In the genomic region with DNA sequence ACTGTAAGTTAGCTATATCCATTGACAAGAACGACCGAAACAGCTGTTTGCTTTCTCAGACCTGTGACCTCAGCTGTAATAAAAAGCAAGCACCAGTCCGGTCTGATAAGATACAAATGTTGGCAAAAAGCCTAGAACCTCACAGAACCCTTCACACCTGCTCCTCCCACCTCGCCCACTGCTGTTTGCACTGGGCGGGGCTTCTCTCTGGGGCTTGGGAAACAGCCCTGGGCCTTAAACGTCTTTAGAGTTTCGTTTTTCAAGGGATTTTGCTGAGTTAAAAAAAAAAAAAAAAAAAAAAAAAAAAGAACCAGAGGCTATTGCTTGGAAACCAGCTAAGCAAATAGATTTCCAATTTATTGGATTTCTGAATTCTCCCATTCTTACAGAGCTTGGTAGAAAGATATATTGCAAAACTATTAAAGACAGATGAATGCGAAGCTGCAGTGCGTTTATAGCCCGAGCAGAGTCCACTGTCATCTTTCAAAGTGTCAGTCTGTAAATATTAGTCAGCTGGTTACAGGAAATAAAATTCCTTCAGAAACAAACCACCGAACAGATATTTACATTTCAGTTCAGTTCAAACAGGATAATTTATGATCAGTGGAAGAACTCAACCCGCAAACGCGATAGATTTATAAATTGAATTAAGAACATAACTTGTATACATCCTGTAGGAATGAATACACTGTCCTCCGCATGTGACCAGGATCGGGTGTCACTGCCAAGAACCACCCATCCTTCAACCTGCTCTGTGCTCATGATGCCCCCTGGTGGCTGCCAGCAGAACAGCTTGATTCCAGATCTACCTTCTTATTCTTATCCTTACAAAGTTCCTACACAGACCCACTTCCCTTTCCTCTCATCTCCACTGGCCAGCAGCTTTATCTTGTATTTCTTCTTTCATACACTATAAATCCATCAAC, we compare ENCODE assay signal across 8 mouse cellular contexts. TPM values are rescaled to one million over a fixed set of nuclear protein-coding genes. Genes with fewer than 3 reads are reported as not detected.
DNase-seq lines count a peak whose midpoint lies in the region; ATAC-seq and TF ChIP-seq lines count a peak whose summit lies in the region.

No protein-coding gene starts in this region.

- no peaks in the 10 kb centered on the region for H3K36me3 ChIP-seq in CH12.LX (replicated peaks in 1 of 2; ENCODE audit: control insufficient read depth in 1 of 2, insufficient read depth in 1 of 2, low read length in 1 of 2)
- H3K36me3 ChIP-seq in forebrain, embryonic 10.5 days (replicated peaks): no peaks in the 10 kb centered on the region
- no peaks in the 10 kb centered on the region for H3K36me3 ChIP-seq in heart, embryonic 15.5 days
- no peaks in the 10 kb centered on the region for H3K36me3 ChIP-seq in liver, embryonic 13.5 days
- H3K36me3 ChIP-seq in stomach, embryonic 14.5 days (ENCODE audit: control insufficient read depth, insufficient read depth, low read length): no peaks in the 10 kb centered on the region; the same call in 1 of the 2 replicates

- H3K4me3 ChIP-seq in CH12.LX (replicated peaks in 1 of 3; ENCODE audit: low read depth in 2 of 3, low read length in 2 of 3, poor library complexity in 1 of 3): peak overlapping the region in 2 of 3 experiments; percentile 22 to 25
- H3K4me3 ChIP-seq in forebrain, embryonic 10.5 days: no peak overlapping the region
- peak overlapping the region; percentile 25 for H3K4me3 ChIP-seq in heart, embryonic 15.5 days
- H3K4me3 ChIP-seq in liver, embryonic 13.5 days (replicated peaks): peak overlapping the region; percentile 39
- H3K4me3 ChIP-seq in stomach, embryonic 14.5 days (ENCODE audit: low read depth, low read length): no peak overlapping the region

- no peaks in the 10 kb centered on the region for H3K79me2 ChIP-seq in CH12.LX (replicated peaks; ENCODE audit: control insufficient read depth, extremely low read depth, insufficient read depth, poor library complexity, severe bottlenecking)

- H3K9ac ChIP-seq in CH12.LX (ENCODE audit: insufficient read depth, low read depth): no peak overlapping the region
- H3K9ac ChIP-seq in heart, embryonic 15.5 days: no peak overlapping the region
- peak overlapping the region; percentile 44 for H3K9ac ChIP-seq in liver, embryonic 13.5 days
- H3K9ac ChIP-seq in stomach, embryonic 14.5 days (replicated peaks; ENCODE audit: low read depth, low read length): no peak overlapping the region

- peaks cover 0 to 5% of the 10 kb centered on the region in 2 experiments; a peak in 2 of 4 replicates for H3K4me1 ChIP-seq in CH12.LX (ENCODE audit: control insufficient read depth in 1 of 2, insufficient read depth in 2 of 2)
- peaks cover 10% of the 10 kb centered on the region; the same call in 1 of the 2 replicates for H3K4me1 ChIP-seq in forebrain, embryonic 10.5 days
- H3K4me1 ChIP-seq in heart, embryonic 15.5 days (replicated peaks): peaks cover 26% of the 10 kb centered on the region
- H3K4me1 ChIP-seq in liver, embryonic 13.5 days (replicated peaks): peaks cover 17% of the 10 kb centered on the region
- no peaks in the 10 kb centered on the region for H3K4me1 ChIP-seq in stomach, embryonic 14.5 days (ENCODE audit: control insufficient read depth, insufficient read depth, low read length)

- WGBS in forebrain, embryonic 10.5 days: 31% methylated on average over 16 of the region's 16 CpGs
- WGBS in heart, embryonic 15.5 days: 10% methylated on average over 16 of the region's 16 CpGs
- WGBS in liver, embryonic 13.5 days (ENCODE audit: insufficient replicate concordance): 11% methylated on average over 16 of the region's 16 CpGs
- WGBS in stomach, embryonic 14.5 days: 5% methylated on average over 16 of the region's 16 CpGs

- no peaks in the 10 kb centered on the region for H3K9me3 ChIP-seq in CH12.LX (replicated peaks; ENCODE audit: low read length)
- no peaks in the 10 kb centered on the region for H3K9me3 ChIP-seq in forebrain, embryonic 10.5 days
- H3K9me3 ChIP-seq in heart, embryonic 15.5 days (replicated peaks): no peaks in the 10 kb centered on the region
- H3K9me3 ChIP-seq in liver, embryonic 13.5 days (replicated peaks): no peaks in the 10 kb centered on the region
- no peaks in the 10 kb centered on the region for H3K9me3 ChIP-seq in stomach, embryonic 14.5 days (ENCODE audit: control insufficient read depth, low read depth, low read length)

- TF ChIP-seq CTCF in CH12.LX (conservative IDR thresholded peaks at IDR 0.05 in 1 of 2, IDR thresholded peaks at IDR 0.05 in 1 of 2; ENCODE audit: low read depth in 2 of 2, low read length in 2 of 2): peak; percentile 93 to 97

- peak; percentile 73 for DNase-seq in CH12.LX (ENCODE audit: extremely low read depth)
- peak; percentile 77 for DNase-seq in c-Kit-positive CD71-positive TER-119-negative erythroid progenitor cells, embryonic 14.5 days (ENCODE audit: low read depth)
- peak; percentile 74 for DNase-seq in forebrain, embryonic 10.5 days (ENCODE audit: extremely low spot score, low spot score)
- DNase-seq in kidney, postnatal 14 days: peak; percentile 89
- peak; percentile 69 for DNase-seq in liver, embryonic 13.5 days
- peak; percentile 74 to 81 for DNase-seq in natural killer cell, adult 2 months (ENCODE audit: low spot score in 2 of 2)

- in situ Hi-C loops in CH12.LX (cut with MboI; ENCODE audit: low pct_ligation_motif_present, low pct_unique_long_range_greater_than_20kb, low sequenced_read_pairs): loop anchor here (5.0 to 25.0 kb wide), 2 partner anchors 183 to 653 kb away; no protein-coding TSS in a partner anchor

- ATAC-seq in heart, embryonic 15.5 days (replicated peaks; ENCODE audit: insufficient number of reproducible peaks, insufficient read depth, low FRiP score, low read depth): peak; percentile 80
- peak; percentile 79 for ATAC-seq in liver, embryonic 13.5 days (ENCODE audit: low read depth)
- ATAC-seq in stomach, embryonic 14.5 days (ENCODE audit: insufficient number of reproducible peaks, insufficient read depth, low FRiP score, low read depth): peak; percentile 78

- TF ChIP-seq EP300 in CH12.LX (IDR thresholded peaks at IDR 0.05; ENCODE audit: low read length): no peak

- no peak for TF ChIP-seq POLR2A in CH12.LX (IDR thresholded peaks at IDR 0.05; ENCODE audit: low read depth, low read length)

- TF ChIP-seq RAD21 in CH12.LX (IDR thresholded peaks at IDR 0.05; ENCODE audit: low read depth, low read length): peak; percentile 85

- H3K27ac ChIP-seq in CH12.LX (ENCODE audit: insufficient read depth, low read depth): no peak overlapping the region
- no peak overlapping the region for H3K27ac ChIP-seq in forebrain, embryonic 10.5 days
- H3K27ac ChIP-seq in heart, embryonic 15.5 days: peak overlapping the region; percentile 53
- H3K27ac ChIP-seq in liver, embryonic 13.5 days: no peak overlapping the region
- H3K27ac ChIP-seq in stomach, embryonic 14.5 days (ENCODE audit: low read length): no peak overlapping the region

- dilution Hi-C loops in CH12.LX (cut with MboI; ENCODE audit: extremely low pct_ligation_motif_present, extremely low pct_unique_long_range_greater_than_20kb, low sequenced_read_pairs): no loop called here

- peak overlapping the region; percentile 90 for H3K4me2 ChIP-seq in CH12.LX (ENCODE audit: insufficient read depth, low read depth, poor library complexity, severe bottlenecking)
- H3K4me2 ChIP-seq in heart, embryonic 15.5 days: peak overlapping the region; percentile 59
- peak overlapping the region; percentile 60 for H3K4me2 ChIP-seq in liver, embryonic 13.5 days
- peak overlapping the region; percentile 28 for H3K4me2 ChIP-seq in stomach, embryonic 14.5 days (replicated peaks; ENCODE audit: low read depth, low read length)

- H3K27me3 ChIP-seq in CH12.LX (replicated peaks): no peaks in the 10 kb centered on the region
- no peaks in the 10 kb centered on the region for H3K27me3 ChIP-seq in forebrain, embryonic 10.5 days (ENCODE audit: poor library complexity, severe bottlenecking)
- H3K27me3 ChIP-seq in heart, embryonic 15.5 days: no peaks in the 10 kb centered on the region
- no peaks in the 10 kb centered on the region for H3K27me3 ChIP-seq in liver, embryonic 13.5 days
- H3K27me3 ChIP-seq in stomach, embryonic 14.5 days (ENCODE audit: control insufficient read depth, insufficient read depth, low read length): no peaks in the 10 kb centered on the region

TF ChIP-seq in CH12.LX, 34 proteins besides CTCF, POLR2A, EP300 and RAD21 (continues in another document):
- TF ChIP-seq CHD1 (IDR thresholded peaks at IDR 0.05; ENCODE audit: low read depth, low read length) (no peak), PAX5 (IDR thresholded peaks at IDR 0.05; ENCODE audit: low read length) (no peak), SMC3 (IDR thresholded peaks at IDR 0.05; ENCODE audit: low read depth, low read length) (peak; percentile 92), MEF2A (IDR thresholded peaks at IDR 0.05; ENCODE audit: borderline replicate concordance, low read depth, low read length) (no peak), USF1 (IDR thresholded peaks at IDR 0.05; ENCODE audit: low read depth, low read length) (peak; percentile 47)

RNA-seq across cellular contexts. Expression of gene Mansc1, which starts 17.3 kb away (rescaled TPM):
- total RNA-seq in CH12.LX (2012; rRNA removed) (not detected in 2 replicates), CH12.LX (2014; rRNA removed) (not detected in 2 replicates)
- not detected in 2 replicates for polyA plus RNA-seq in CH12.LX (2012; ENCODE audit: insufficient read length, low read depth)
- 0.55 and 0.63 TPM in 2 replicates for polyA plus RNA-seq in forebrain, embryonic 10.5 days (2016; fragmentation: Nextera tagmentation; extraction: Ambion mirVana)
- 5.8 and 7.1 TPM in 2 replicates for polyA plus RNA-seq in heart, embryonic 15.5 days (2015; fragmentation: Nextera tagmentation; extraction: Ambion mirVana)
- polyA plus RNA-seq in liver, embryonic 13.5 days (2015; fragmentation: Nextera tagmentation; extraction: Ambion mirVana): 0.54 and 0.64 TPM in 2 replicates
- 9.6 and 10.4 TPM in 2 replicates for polyA plus RNA-seq in stomach, embryonic 14.5 days (2014; fragmentation: Nextera tagmentation; extraction: Ambion mirVana)

RNA-seq across cellular contexts. Expression of gene Borcs5, which starts 24.3 kb away (rescaled TPM):
- 9.5 and 10.2 TPM in 2 replicates for total RNA-seq in CH12.LX (2012; rRNA removed)
- 14.7 and 16.4 TPM in 2 replicates for total RNA-seq in CH12.LX (2014; rRNA removed)
- polyA plus RNA-seq in CH12.LX (2012; ENCODE audit: insufficient read length, low read depth): 8.0 and 10.4 TPM in 2 replicates
- polyA plus RNA-seq in forebrain, embryonic 10.5 days (2016; fragmentation: Nextera tagmentation; extraction: Ambion mirVana): 18.4 and 20.1 TPM in 2 replicates
- 14.0 and 16.5 TPM in 2 replicates for polyA plus RNA-seq in heart, embryonic 15.5 days (2015; fragmentation: Nextera tagmentation; extraction: Ambion mirVana)
- polyA plus RNA-seq in liver, embryonic 13.5 days (2015; fragmentation: Nextera tagmentation; extraction: Ambion mirVana): 11.3 and 11.9 TPM in 2 replicates
- 18.4 and 21.1 TPM in 2 replicates for polyA plus RNA-seq in stomach, embryonic 14.5 days (2014; fragmentation: Nextera tagmentation; extraction: Ambion mirVana)

RNA-seq across cellular contexts. Expression of gene Lrp6, which starts 48.2 kb away (rescaled TPM):
- total RNA-seq in CH12.LX (2012; rRNA removed) (12.4 and 13.2 TPM in 2 replicates), CH12.LX (2014; rRNA removed) (13.3 and 13.7 TPM in 2 replicates)
- polyA plus RNA-seq in CH12.LX (2012; ENCODE audit: insufficient read length, low read depth): 13.4 and 15.6 TPM in 2 replicates
- 25.4 and 25.9 TPM in 2 replicates for polyA plus RNA-seq in forebrain, embryonic 10.5 days (2016; fragmentation: Nextera tagmentation; extraction: Ambion mirVana)
- 16.9 and 19.7 TPM in 2 replicates for polyA plus RNA-seq in heart, embryonic 15.5 days (2015; fragmentation: Nextera tagmentation; extraction: Ambion mirVana)
- polyA plus RNA-seq in liver, embryonic 13.5 days (2015; fragmentation: Nextera tagmentation; extraction: Ambion mirVana): 6.8 and 8.7 TPM in 2 replicates
- 39.6 and 41.3 TPM in 2 replicates for polyA plus RNA-seq in stomach, embryonic 14.5 days (2014; fragmentation: Nextera tagmentation; extraction: Ambion mirVana)

Comparison
In these comparisons a context has a peak if more than half of its experiments do, and no peak if none do; other contexts are left out.
1. H3K4me2 ChIP-seq: peak in every context shown above with its lines; median percentile 90 in CH12.LX; 60 in liver, embryonic 13.5 days; 59 in heart, embryonic 15.5 days; 28 in stomach, embryonic 14.5 days.
2. H3K4me3 ChIP-seq: peak in CH12.LX (2 of 3), heart, embryonic 15.5 days (single experiment) and liver, embryonic 13.5 days (single experiment); none in forebrain, embryonic 10.5 days (single experiment) and stomach, embryonic 14.5 days (single experiment).
3. Peak in every context shown above with its lines, with median percentiles within 50 percentile points of each other: DNase-seq and ATAC-seq.